Mouse (Mus musculus) adrenal gland (tissue): ENCODE results near the gene Dscaml1.

ENCODE experiments used
- intact Hi-C: fragments of 180-260 bp; cut with DNase I; formaldehyde crosslinking; loops from one replicate; pipeline ENCODE4 v1.15.1; 2025

Dscaml1 gene

GRCm38 (mm10) chr9:45566843-45567578 is 140.6 kb downstream of the Dscaml1 start:
- intact Hi-C loops, result no loop called here

- intact Hi-C loops, result no loop called here
These were observed 143.3 kb downstream of the Dscaml1 start for GRCm38 (mm10) chr9:45569680-45570079.

GRCm38 (mm10) chr9:45570346-45570745 is 143.9 kb downstream of the Dscaml1 start:
- intact Hi-C loops, result no loop called here

DNA sequence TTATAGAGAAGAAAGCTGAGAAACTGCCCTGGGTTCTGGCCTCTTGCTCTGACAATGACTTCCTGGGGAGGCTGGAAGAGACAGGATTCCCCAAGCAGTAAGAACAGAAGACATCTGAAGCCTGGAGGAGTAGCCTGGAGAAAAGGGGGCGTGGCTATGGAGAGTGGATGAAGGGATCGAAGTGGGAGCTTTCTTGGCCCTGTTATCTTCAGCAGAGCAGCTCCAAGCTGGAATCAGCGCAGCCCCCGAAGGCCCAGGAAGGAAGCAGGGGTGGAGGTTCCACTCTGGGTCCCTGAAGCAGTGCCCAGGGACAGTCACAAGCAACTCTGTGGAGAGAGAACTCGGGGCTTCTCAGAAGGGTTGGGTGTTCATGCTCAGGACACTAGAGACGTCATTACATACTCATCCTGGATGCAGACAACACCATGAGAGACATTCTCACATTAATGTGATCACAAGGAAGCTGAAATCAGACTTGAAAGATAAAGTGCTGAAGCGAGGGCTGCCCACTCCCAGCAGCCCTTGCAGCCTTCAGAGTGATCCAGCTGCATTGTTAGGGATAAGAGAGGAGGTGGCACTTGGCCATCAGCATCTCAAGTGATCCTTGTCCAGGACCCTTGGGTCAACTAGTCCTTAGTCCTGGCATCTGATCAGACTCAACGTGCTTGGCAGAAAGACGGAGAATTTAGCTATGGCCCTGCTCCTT is 146.5 kb downstream of the Dscaml1 start:
- intact Hi-C loops, result no loop called here

- intact Hi-C loops, result no loop called here
These were observed 147.0 kb downstream of the Dscaml1 start for GRCm38 (mm10) chr9:45573493-45573815.

DNA sequence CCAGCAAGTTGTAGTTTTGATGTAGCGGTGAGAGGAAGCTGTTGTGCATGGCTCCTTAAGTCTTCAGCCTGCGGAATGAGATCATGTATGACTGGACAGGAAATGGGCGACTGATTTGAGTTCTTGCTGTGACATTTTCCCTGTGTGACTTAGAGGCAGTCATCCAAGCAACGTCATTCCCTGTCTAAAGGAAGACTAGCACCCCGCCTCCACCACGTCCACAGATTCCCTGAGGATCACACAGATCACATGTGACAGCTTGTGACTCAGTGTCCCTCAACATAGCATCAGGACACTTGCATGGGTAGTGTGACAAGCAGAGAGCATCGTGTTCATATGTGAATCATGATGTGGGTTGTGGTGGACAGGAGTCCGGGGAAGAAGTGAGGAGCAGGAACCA is 147.6 kb downstream of the Dscaml1 start:
- intact Hi-C loops, result no loop called here

GRCm38 (mm10) chr9:45580069-45580795 is 153.8 kb downstream of the Dscaml1 start:
- intact Hi-C loops, result no loop called here

- intact Hi-C loops, result no loop called here
These were observed 160.0 kb downstream of the Dscaml1 start for GRCm38 (mm10) chr9:45586475-45586874.

- intact Hi-C loops, result no loop called here
These were observed 161.3 kb downstream of the Dscaml1 start for GRCm38 (mm10) chr9:45587704-45588103.

DNA sequence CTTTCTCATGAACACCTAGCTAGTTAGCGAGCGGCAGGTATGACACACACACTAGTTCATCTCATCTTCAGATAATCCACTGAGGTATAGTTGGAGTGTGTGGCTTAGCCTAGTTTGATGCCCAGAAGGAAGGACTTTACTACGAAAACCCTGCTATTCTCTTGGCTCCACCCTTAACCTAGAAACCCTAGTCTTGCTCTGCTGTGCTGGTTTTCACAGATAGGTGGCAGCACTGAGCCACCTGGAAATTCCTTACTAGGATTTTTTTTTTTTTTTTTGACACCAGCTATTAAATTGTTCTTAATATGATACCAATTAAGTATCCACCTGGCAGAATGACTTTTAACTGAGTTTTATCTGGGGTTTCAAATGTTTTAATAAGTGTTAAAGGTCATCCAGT is 163.4 kb downstream of the Dscaml1 start:
- intact Hi-C loops, result loop anchor here (5.0 kb wide), 1 partner anchor 162 kb away; no protein-coding TSS in a partner anchor

DNA sequence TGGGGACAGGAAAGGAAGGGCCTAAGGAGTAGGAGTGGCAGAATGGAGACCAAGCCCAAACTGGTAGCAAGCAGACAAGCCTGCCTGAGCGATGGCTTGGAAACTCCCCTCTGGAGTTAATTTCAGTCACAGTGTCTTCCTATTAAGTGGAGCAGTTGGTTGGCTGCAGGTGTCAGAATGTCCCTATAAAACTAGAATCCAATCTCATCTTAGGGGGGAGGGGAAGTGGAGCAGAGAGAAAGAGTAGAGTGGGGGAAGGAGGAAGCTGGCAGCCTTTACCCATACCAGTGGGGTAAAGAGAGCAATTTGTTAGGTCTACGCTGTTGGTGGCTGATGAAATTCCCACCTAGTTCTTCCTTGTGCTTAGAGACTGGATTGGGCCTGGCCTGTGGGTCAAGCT is 164.6 kb downstream of the Dscaml1 start:
- intact Hi-C loops, result loop anchor here (5.0 kb wide), 1 partner anchor 161 kb away; no protein-coding TSS in a partner anchor

GRCm38 (mm10) chr9:45592374-45592773 is 165.9 kb downstream of the Dscaml1 start:
- intact Hi-C loops, result loop anchor here (5.0 kb wide), 1 partner anchor 160 kb away; no protein-coding TSS in a partner anchor

DNA sequence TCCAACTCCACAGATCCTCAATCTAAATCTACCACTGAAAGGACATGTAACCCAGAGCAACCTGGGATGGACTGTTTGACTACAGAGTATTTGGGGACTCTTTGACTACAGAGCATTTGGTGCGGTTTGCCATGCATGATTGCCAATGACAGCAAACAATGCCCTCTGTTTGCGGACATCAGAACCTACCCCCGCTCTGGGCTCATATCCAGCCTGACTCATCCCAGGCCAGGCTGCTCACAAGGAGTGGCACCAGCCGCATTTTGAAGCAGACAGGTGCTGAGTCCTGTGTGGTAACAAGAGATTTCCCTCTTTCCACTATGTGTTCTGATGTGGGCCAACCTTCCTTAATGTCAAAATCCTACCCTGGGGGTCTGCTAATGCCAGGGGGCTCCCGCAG is 171.7 kb downstream of the Dscaml1 start:
- intact Hi-C loops, result no loop called here

GRCm38 (mm10) chr9:45599377-45599776 is 172.9 kb downstream of the Dscaml1 start:
- intact Hi-C loops, result no loop called here

DNA sequence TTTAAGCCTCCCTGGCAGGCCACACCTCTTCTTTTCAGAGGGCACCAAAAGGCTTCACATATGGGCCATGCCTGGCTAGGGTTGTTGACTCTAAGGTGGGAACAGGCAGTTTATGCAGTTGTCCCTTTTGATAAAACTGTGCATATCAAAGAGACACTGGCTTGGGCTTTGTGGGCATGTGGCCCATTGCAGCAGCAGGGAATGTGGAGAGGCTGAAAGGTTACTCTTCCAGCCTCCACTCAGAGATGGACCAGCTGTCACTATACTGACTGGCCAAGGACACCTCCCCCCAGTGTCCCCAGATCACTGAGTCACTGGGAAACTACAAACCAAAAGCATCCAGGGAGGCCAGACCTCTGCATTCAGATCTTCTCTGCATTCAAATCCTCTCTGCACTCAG is 180.9 kb downstream of the Dscaml1 start:
- intact Hi-C loops, result no loop called here

- intact Hi-C loops, result no loop called here
These were observed 181.9 kb downstream of the Dscaml1 start for GRCm38 (mm10) chr9:45608097-45609031.

DNA sequence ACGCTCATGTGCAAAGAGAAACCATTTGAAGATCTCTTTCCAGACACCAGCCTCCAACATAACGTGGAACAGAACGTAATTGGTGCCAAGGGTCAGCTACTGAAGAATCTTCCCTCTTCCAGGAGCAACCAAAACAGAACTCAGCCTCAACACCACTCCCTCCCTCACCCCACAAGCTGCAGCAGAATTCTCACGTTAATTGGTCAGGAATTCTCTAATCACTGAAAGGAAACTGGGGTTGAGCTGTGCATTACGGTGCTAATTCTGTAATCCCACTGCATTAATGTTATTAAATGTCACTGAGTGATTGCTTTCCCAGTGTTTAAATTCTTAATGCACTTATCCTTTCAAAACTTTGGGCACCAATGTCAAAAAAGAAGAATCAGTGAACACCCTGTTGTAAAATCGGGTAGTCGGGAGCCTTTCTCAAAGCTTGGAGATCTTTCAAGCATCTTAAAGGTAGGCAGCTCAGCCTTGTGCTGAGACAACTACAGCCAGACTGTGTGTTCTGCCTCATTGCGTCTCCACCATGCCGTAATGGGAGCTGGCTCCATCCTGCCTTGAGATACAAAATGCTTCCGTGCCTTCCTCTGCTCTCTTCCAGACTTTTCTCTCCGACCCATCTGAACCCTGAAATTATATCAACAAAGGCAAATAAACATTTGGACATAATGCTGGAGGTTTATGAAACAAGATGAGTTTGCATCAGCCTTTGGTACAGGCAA is 184.1 kb downstream of the Dscaml1 start:
- intact Hi-C loops, result no loop called here

DNA sequence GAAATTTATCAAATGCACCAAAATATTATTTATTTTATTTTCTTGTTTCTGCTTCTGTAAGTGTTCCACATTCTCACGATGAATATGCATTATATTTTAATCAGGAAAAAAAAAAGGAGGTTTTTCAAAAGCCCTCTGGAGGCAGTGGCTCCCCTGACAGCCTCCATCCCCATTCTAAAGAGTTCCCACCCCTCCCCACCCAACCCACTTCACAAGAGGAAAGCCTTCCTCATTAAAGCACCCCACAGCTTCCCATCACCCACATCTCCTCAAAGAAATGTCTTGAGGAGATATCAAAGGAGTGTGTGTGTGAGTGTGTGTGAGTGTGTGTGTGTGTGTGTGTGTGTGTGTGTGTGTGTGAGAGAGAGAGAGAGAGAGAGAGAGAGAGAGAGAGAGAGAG is 188.2 kb downstream of the Dscaml1 start:
- intact Hi-C loops, result no loop called here

- intact Hi-C loops, result no loop called here
These were observed 191.5 kb downstream of the Dscaml1 start for GRCm38 (mm10) chr9:45617889-45618288.

GRCm38 (mm10) chr9:45618443-45618842 is 192.0 kb downstream of the Dscaml1 start:
- intact Hi-C loops, result no loop called here
